20 mouse cellular contexts compared by ENCODE assay signal in genomic region chr7:63888674-63889073, GRCm38 (mm10). TPM values are rescaled to one million over a fixed set of nuclear protein-coding genes. Genes with fewer than 3 reads are reported as not detected.
"Had no signal": no experiment of that assay in that cellular context is flagged by ENCODE, and none has a peak within 500 bp of the region (broad histone marks: within the 10 kb centered on the region; RNA-seq: fewer than 3 reads in every experiment).

No protein-coding gene starts in this region.

- H3K4me3 ChIP-seq: limb, embryonic 15.5 days; liver, embryonic 12.5 days; midbrain, embryonic 12.5 days; neural tube, embryonic 13.5 days had no signal

- H3K27ac ChIP-seq: limb, embryonic 15.5 days; liver, embryonic 12.5 days; midbrain, embryonic 12.5 days; neural tube, embryonic 13.5 days had no signal

- DNase-seq: kidney, postnatal 10 days; kidney, postnatal 4 days; lung, embryonic 14.5 days; retina, postnatal 1 day; right cerebral cortex, postnatal 4 days; spleen, adult 18-20 months; thymus, adult 18-20 months; thymus, postnatal 25 days had no signal

RNA-seq across cellular contexts. Expression of gene E030018B13Rik, which starts 28.0 kb away (rescaled TPM):
- total RNA-seq: layer of hippocampus, postnatal 25 days; left cerebral cortex, adult 8-10 months; left cerebral cortex, postnatal 25 days; megakaryocyte-erythroid progenitor cell, adult 5-6 weeks had no signal
- polyA plus RNA-seq: limb, embryonic 11.5 days; limb, embryonic 15.5 days; liver, embryonic 12.5 days; liver, embryonic 16.5 days; midbrain, embryonic 12.5 days; midbrain, embryonic 16.5 days; urinary bladder, adult 2 months had no signal
